Mouse (Mus musculus): Measurements from ENCODE around the gene Ccndbp1.

DNA sequence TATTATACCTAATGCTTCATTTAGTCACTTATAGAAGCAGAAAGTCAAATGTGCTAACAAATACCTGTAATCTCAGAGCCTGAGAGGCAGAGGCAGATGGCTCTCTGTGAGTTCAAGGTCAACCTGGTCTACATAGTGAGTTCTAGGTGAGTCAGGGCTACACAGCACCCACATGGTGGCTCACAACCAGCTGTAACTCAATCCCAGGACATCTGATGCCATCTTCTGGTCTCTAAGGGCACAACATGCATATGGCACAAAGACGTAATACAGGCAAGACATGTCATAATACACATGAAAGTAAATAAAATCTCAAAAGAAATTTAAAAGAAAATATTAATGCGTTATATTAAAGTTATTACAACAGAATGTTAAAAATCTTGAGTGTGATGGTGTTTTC is 4.6 kb upstream of the Ccndbp1 start:
- TF ChIP-seq KAT2A (IDR thresholded peaks at IDR 0.05; ENCODE audit: insufficient replicate concordance, low read length) (no peak), ETS1 (conservative IDR thresholded peaks at IDR 0.05; ENCODE audit: low read depth, low read length) (no peak), POLR2A (IDR thresholded peaks at IDR 0.05; ENCODE audit: low read depth, low read length) (no peak), CTCF (conservative IDR thresholded peaks at IDR 0.05 in 1 of 2, IDR thresholded peaks at IDR 0.05 in 1 of 2; ENCODE audit: low read depth in 2 of 2, low read length in 2 of 2) (peak in 1 of 2 experiments; percentile 55; a peak in 2 of 4 replicates), BHLHE40 (IDR thresholded peaks at IDR 0.05; ENCODE audit: low read depth, low read length) (no peak)

All from CH12.LX (cell line).